Mouse (Mus musculus) liver, postnatal 0 days (tissue): ENCODE measurements at regions not wholly inside any gene's neighbourhood (a gene's known extent, or its start where the extent isn't known, plus 50 kb on each side); places are given as distances from the start of the nearest gene placed in this dataset.

Experiments
- CTCF ChIP-seq: sonication (generic); IDR thresholded peaks from 2 replicates; pipeline ENCODE4 v1.5.1; 2016; ENCODE audit warnings: antibody characterized with exemption, low read depth
- EP300 ChIP-seq: IDR thresholded peaks from 2 replicates; pipeline ENCODE4 v1.6.1; 2016; ENCODE audit warnings: antibody characterized with exemption, low read depth, mild to moderate bottlenecking

- no peak for TF ChIP-seq CTCF
- no peak for TF ChIP-seq EP300
These were observed 68.6 kb upstream of the Fmo9 start for GRCm38 (mm10) chr1:166750236-166750635.
